Mouse (Mus musculus) myocyte (in vitro differentiated cells): ENCODE data around the gene Hoxb3. TPM values are rescaled to one million over a fixed set of nuclear protein-coding genes. Genes with fewer than 3 reads are reported as not detected.

Experiments used
- H3K27me3 ChIP-seq: one replicate; pipeline ENCODE4 v1.6.1; 2011; ENCODE audit not compliant: control insufficient read depth, insufficient read depth, insufficient read length
- H3K36me3 ChIP-seq: one replicate; pipeline ENCODE4 v1.6.1; 2011; ENCODE audit not compliant: control insufficient read depth, insufficient read depth
- H3K4me2 ChIP-seq: one replicate; pipeline ENCODE4 v1.6.1; 2011; ENCODE audit warnings: low read depth, control low read depth
- H3K4me3 ChIP-seq: one replicate; pipeline ENCODE4 v1.5.1; 2011; ENCODE audit warnings: mild to moderate bottlenecking, control low read depth, moderate library complexity
- H3K79me2 ChIP-seq: one replicate; pipeline ENCODE4 v1.6.1; 2011; ENCODE audit not compliant: control insufficient read depth, insufficient read depth
- H3ac ChIP-seq: one replicate; pipeline ENCODE4 v1.6.1; 2011; ENCODE audit not compliant: control insufficient read depth, insufficient read length
- CEBPB ChIP-seq: IDR thresholded peaks from 2 replicates; pipeline ENCODE4 v1.6.1; 2011; ENCODE audit warnings: mild to moderate bottlenecking, moderate library complexity; ENCODE audit not compliant: poor library complexity, insufficient read depth, severe bottlenecking
- E2F4 ChIP-seq: IDR thresholded peaks from one replicate; pipeline ENCODE4 v1.6.1; 2011; ENCODE audit warnings: mild to moderate bottlenecking, control low read depth, moderate library complexity; ENCODE audit not compliant: insufficient read depth
- MAX ChIP-seq: IDR thresholded peaks from one replicate; pipeline ENCODE4 v1.6.1; 2011; ENCODE audit warnings: low read depth, mild to moderate bottlenecking, control low read depth
- MYOD1 ChIP-seq, 3 experiments: IDR thresholded peaks; one replicate each; pipeline ENCODE4 v1.6.1; 2011; ENCODE audit warnings: control low read depth in 2 of 3, low read depth in 2 of 3, mild to moderate bottlenecking in 2 of 3, moderate library complexity in 1 of 3; ENCODE audit not compliant: insufficient read length in 2 of 3, control insufficient read depth in 1 of 3
- MYOG ChIP-seq, 3 experiments: IDR thresholded peaks; one replicate each; pipeline ENCODE4 v1.6.1; 2011; ENCODE audit warnings: control low read depth in 2 of 3, low read depth in 2 of 3, mild to moderate bottlenecking in 2 of 3; ENCODE audit not compliant: insufficient read length in 2 of 3, control insufficient read depth in 1 of 3, insufficient read depth in 1 of 3
- POLR2A ChIP-seq: IDR thresholded peaks from one replicate; pipeline ENCODE4 v1.6.1; 2011; ENCODE audit warnings: low read depth, mild to moderate bottlenecking, control low read depth, moderate library complexity; ENCODE audit not compliant: insufficient read length
- POLR2AphosphoS2 ChIP-seq: IDR thresholded peaks from one replicate; pipeline ENCODE4 v1.6.1; 2011; ENCODE audit warnings: low read depth, control low read depth; ENCODE audit not compliant: insufficient read length
- REST ChIP-seq: IDR thresholded peaks from one replicate; pipeline ENCODE4 v1.6.1; 2011; ENCODE audit warnings: mild to moderate bottlenecking, control low read depth, moderate library complexity; ENCODE audit not compliant: insufficient read depth, insufficient read length
- SRF ChIP-seq: IDR thresholded peaks from one replicate; pipeline ENCODE4 v1.6.1; 2011; ENCODE audit warnings: low read depth; ENCODE audit not compliant: control insufficient read depth, insufficient read length
- TCF12 ChIP-seq: IDR thresholded peaks from one replicate; pipeline ENCODE4 v1.6.1; 2011; ENCODE audit warnings: mild to moderate bottlenecking, control low read depth; ENCODE audit not compliant: poor library complexity, insufficient read depth, severe bottlenecking
- TCF3 ChIP-seq: IDR thresholded peaks from one replicate; pipeline ENCODE4 v1.6.1; 2011; ENCODE audit warnings: low read depth, control low read depth; ENCODE audit not compliant: insufficient read length
- USF1 ChIP-seq: IDR thresholded peaks from one replicate; pipeline ENCODE4 v1.6.1; 2011; ENCODE audit warnings: low read depth, mild to moderate bottlenecking, control low read depth, moderate library complexity
- polyA plus RNA-seq: library from polyadenylated mRNA; unstranded; fragments of >200 nt; fragmentation: generic; extraction: Trizol; gene quantifications from one replicate; pipeline ENCODE4 v1.2.1, GENCODE M21; 2012; ENCODE audit warnings: missing spikeins

Hoxb3 gene
- polyA plus RNA-seq, 1 experiment = not detected

GRCm38 (mm10) chr11:96387635-96388034, 64.5 kb downstream of the Hoxb3 start:
- Histone ChIP-seq H3K4me3 (no peak overlapping the region), H3K27me3 (peaks cover 20% of the 10 kb centered on the region), H3K36me3 (no peaks in the 10 kb centered on the region), H3K79me2 (no peaks in the 10 kb centered on the region), H3K4me2 (no peak overlapping the region), H3ac (no peak overlapping the region)
- TF ChIP-seq MYOG (IDR thresholded peaks at IDR 0.05; ENCODE audit: control insufficient read depth in 1 of 3, insufficient read depth in 1 of 3, insufficient read length in 2 of 3, low read depth in 2 of 3) (no peak), TCF3 (no peak), E2F4 (no peak), TCF12 (no peak), POLR2AphosphoS2 (no peak), MAX (no peak), CEBPB (no peak), MYOD1 (IDR thresholded peaks at IDR 0.05; ENCODE audit: control insufficient read depth in 1 of 3, insufficient read length in 2 of 3, low read depth in 2 of 3) (no peak), REST (no peak), USF1 (no peak), SRF (no peak), POLR2A (no peak)

- TF ChIP-seq CEBPB = no peak
- TF ChIP-seq MYOD1 (IDR thresholded peaks at IDR 0.05; ENCODE audit: control insufficient read depth in 1 of 3, insufficient read length in 2 of 3, low read depth in 2 of 3) = no peak
- no peak for TF ChIP-seq SRF
- no peak for TF ChIP-seq TCF12
- no peak for TF ChIP-seq POLR2AphosphoS2
- TF ChIP-seq MYOG (IDR thresholded peaks at IDR 0.05; ENCODE audit: control insufficient read depth in 1 of 3, insufficient read depth in 1 of 3, insufficient read length in 2 of 3, low read depth in 2 of 3) = no peak
- TF ChIP-seq TCF3 = no peak
- no peak for TF ChIP-seq USF1
- TF ChIP-seq MAX = no peak
- no peak for TF ChIP-seq E2F4
- no peak for TF ChIP-seq POLR2A
- no peak for TF ChIP-seq REST
- H3K27me3 ChIP-seq = no peaks in the 10 kb centered on the region
- H3K4me3 ChIP-seq = no peak overlapping the region
- no peak overlapping the region for H3K4me2 ChIP-seq
- H3ac ChIP-seq = no peak overlapping the region
- no peaks in the 10 kb centered on the region for H3K36me3 ChIP-seq
- no peaks in the 10 kb centered on the region for H3K79me2 ChIP-seq
Measured at GRCm38 (mm10) chr11:96396772-96397626, 73.9 kb downstream of the Hoxb3 start.

Other genes with a start within 250 kb of the Hoxb3 start
- gene Atp5g1, start 247.7 kb upstream of the Hoxb3 start, polyA plus RNA-seq = 1,235 TPM
- gene Calcoco2, start 211.4 kb upstream of the Hoxb3 start, polyA plus RNA-seq = not detected
- not detected for gene Ttll6, start 189.5 kb upstream of the Hoxb3 start, polyA plus RNA-seq
- 0.10 TPM for gene Hoxb13, start 129.0 kb upstream of the Hoxb3 start, polyA plus RNA-seq
- 0.24 TPM for gene Hoxb9, start 51.9 kb upstream of the Hoxb3 start, polyA plus RNA-seq
- 0.05 TPM for gene Hoxb8, start 41.4 kb upstream of the Hoxb3 start, polyA plus RNA-seq
- 0.06 TPM for gene Hoxb7, start 36.7 kb upstream of the Hoxb3 start, polyA plus RNA-seq
- gene Hoxb6, start 30.9 kb upstream of the Hoxb3 start, polyA plus RNA-seq = not detected
- not detected for gene Hoxb5, start 20.0 kb upstream of the Hoxb3 start, polyA plus RNA-seq
- not detected for gene Hoxb4, start 5.1 kb upstream of the Hoxb3 start, polyA plus RNA-seq
- gene Hoxb2, start 27.2 kb downstream of the Hoxb3 start, polyA plus RNA-seq = not detected
- not detected for gene Hoxb1, start 42.4 kb downstream of the Hoxb3 start, polyA plus RNA-seq
- 0.02 TPM for gene Skap1, start 141.3 kb downstream of the Hoxb3 start, polyA plus RNA-seq